Mouse (Mus musculus) CD4-positive, CD25-positive, alpha-beta regulatory T cell, adult 2 months (primary cell): Measurements from ENCODE around the gene Man1c1.

Experiments used
- DNase-seq: peaks from one replicate; pipeline ENCODE4 v3.0.0-alpha.2; 2012; ENCODE audit warnings: low read depth, low spot score

Gene Man1c1

GRCm38 (mm10) chr4:134512798-134513197 is 191.3 kb downstream of the Man1c1 start:
- DNase-seq = peak; percentile 61

DNA sequence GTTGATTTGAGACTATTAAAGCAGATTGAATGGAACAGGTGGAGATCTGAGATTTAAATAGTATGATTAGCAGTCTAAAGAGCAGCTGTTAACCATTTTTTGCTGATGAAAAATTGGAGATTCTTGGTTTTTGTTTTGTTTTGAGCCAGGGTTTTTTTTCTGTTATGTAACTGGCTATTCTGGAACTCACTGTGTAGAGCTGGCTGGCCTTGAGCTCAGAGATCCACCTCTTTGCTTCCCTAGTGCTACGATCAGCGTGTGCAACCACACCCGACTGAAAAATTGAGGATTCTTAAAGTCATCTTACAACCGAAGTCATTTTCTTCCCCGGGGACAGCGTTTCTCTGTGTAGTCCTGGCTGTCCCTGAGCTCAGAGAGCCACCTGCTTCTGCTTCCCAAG is 192.4 kb downstream of the Man1c1 start:
- DNase-seq = no peak
